Mouse (Mus musculus): ENCODE measurements around the gene Erbb2. TPM values are rescaled to one million over a fixed set of nuclear protein-coding genes. Genes with fewer than 3 reads are reported as not detected.

Erbb2 gene
- total RNA-seq, 2 experiments from 2014 or later, result 3.9 to 5.3 TPM

DNA sequence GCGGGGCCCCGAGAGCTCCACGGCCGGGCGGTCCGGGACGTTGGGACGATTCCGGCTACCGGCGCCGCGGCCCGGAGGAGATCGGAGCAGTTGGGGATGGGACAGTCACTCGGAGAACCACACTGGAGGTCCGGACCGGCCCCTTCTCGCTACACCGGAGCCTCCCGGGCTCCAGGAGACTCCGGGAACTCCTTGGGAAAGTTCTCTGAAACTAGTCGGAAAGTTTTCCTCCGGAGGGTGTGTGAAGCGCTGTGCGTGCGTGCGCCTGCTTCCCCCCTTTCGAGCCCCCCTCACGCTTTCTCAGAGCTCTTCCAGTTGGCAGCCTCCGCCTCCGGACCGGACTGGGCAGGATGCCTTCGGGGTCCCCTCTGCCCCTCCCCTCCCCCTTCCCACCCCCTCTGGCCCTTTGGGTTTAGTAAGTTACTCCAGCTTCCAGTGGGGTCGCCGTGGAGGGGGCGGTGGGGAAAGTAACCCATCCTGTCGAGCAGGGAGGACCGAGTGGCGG lies 579 bp downstream of the Erbb2 start:
- DNase-seq, result no peak

DNA sequence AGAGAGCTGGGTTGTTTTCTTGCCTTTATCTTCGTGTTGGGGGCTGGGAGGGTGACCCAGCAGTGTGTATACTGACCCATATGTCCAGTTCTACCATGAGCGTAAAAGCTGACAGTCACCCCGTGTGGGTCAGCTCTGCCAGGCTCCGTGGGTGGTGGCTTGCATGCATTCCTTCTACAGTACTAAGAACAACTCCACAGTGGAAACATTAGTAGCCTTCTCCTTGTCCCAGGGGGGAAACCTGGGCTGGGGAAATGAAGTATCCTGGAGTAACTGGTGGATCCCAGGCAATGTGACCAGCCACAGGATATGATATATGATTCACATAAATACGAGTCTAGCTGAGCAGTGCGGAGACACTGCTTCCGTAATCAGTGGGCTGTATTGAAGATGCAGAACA lies 1.5 kb downstream of the Erbb2 start:
- intact Hi-C loops (cut with DNase I; ENCODE audit: low total_unique reads), result no loop called here
- DNase-seq, result no peak

More for the DNA sequence above, 579 bp downstream of the Erbb2 start:
- intact Hi-C loops (cut with DNase I; ENCODE audit: low total_unique reads), result no loop called here

DNA sequence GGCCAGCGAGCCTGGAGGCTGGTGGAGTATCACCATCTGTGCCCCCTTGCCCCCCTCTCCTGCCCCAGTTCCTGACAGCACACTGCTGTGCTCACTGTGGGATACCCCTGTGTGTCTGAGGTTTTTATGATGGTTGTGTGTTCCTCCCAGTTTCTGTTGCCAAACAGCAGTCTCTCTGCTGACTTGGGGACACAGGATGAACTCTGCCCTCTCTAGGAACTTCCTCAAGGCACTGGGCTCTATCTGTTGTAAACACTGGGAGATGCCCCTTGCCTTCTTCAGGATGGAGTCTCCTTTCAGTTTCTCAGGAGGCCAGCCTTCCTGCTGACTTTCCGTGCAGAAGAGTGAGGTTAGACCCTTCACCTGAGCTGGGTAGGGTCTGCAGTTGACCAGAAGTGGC lies 1.9 kb downstream of the Erbb2 start:
- DNase-seq, result no peak
- intact Hi-C loops (cut with DNase I; ENCODE audit: low total_unique reads), result no loop called here

DNA sequence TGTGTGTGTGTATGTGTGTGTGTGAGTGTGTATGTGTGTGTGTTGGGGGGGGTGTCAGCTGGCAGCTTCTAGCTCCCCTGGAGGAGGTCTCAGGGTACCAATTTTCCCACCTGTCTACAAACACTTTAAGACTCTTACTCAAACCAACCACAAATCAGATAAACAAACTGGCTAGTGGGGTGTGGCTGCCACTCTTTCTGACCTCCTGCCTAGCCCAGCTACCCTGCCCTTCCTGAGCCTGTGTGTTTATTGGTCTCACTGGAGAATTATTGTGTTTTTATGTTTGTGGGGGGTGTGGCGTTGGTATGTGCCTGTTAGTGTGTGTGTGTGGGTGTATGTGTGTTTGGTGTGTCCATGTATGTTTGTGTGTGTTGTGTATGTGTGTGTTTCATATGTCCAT lies 4.8 kb downstream of the Erbb2 start:
- intact Hi-C loops (cut with DNase I; ENCODE audit: low total_unique reads), result no loop called here

DNA sequence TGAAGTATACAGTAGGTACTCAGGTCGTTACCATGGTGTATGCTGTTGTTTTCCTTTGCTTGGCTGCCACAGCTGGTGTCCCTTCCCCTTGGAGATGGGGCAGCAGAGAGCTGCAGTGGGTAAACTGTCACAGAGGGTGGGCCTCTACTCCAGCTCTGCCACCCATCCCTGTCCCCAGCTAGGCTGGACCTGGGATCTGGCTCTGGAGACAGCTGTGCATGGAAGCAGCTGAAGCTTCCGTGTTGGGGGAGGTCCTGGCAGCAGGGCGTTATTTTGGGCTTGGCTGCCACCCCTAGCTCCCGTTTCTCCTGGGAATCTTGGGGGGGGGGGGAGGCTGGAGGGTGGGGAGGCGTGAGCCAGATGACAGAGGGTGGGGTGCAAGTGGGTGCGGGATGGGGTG lies 6.0 kb downstream of the Erbb2 start:
- intact Hi-C loops (cut with DNase I; ENCODE audit: low total_unique reads), result no loop called here

More for the DNA sequence above, 4.8 kb downstream of the Erbb2 start:
- no peak for DNase-seq

DNA sequence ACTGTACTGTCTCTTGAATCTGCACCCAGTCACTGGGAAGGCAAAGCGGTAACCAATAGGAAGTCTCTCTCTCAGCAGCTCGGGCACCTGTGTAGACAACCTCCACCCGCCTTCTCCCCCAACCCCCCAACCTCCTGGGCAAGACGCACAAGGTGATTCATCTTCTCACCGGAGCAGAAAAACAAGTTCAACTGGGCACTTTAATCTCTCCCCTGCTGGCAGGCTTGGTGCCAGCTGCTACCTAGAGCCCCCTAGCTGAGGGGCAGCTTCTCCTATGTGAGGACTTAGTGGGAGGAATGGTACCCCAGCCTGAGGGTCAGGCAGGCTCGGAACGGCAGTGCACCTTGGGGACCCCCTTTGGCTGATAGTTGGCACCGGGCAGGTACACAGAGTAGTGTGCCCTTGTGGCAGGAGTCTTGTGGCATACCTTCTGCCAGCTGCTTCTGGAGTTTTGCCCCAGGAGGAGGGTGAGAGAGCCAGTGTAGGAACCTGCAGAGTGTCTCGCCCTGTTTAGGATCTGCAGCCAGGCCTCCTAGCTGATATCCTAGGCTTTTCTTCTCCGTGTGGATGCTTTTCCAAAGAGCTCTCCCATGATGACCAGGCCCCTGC lies 6.8 kb downstream of the Erbb2 start:
- DNase-seq, result no peak

More for the DNA sequence above, 6.0 kb downstream of the Erbb2 start:
- no peak for DNase-seq

DNA sequence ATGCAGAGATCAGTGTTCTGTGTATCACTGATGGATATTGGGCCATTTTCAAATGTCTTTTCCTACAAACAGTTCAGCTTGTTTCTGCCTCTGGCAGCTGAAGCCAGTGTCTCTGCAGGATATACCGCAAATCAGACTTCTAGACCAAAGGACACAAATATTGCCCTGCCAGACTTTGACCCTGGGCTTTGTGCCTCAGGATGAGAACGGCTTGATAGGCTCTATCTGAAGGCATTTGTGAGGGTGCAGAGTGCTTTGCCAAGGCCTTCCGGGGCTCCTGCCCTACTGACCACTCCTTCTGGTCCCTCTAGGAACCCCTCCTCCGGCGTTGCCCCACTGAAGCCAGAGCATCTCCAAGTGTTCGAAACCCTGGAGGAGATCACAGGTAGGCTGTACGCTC lies 14.3 kb downstream of the Erbb2 start:
- no peak for DNase-seq
- intact Hi-C loops (cut with DNase I; ENCODE audit: low total_unique reads), result no loop called here

More for the DNA sequence above, 6.8 kb downstream of the Erbb2 start:
- intact Hi-C loops (cut with DNase I; ENCODE audit: low total_unique reads), result no loop called here

DNA sequence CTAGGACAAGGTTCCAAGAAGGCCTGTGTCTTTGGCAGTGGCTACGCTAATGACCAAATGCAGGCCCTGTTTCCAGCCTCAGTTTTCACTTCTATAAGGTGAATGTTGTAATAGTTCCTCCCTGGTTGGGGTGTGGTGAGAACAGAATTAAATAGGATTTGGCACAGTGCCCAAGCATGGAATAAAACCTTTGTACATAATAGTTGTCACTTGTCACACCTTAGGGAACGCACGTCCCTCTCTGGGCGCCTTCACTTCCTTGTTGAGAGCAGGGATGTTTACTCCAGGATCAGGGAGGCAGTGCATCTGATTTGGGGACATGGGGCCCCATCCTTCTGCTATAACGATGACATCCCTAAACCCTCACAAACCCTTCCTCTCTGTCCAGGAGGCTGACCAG lies 16.2 kb downstream of the Erbb2 start:
- intact Hi-C loops (cut with DNase I; ENCODE audit: low total_unique reads), result no loop called here
- DNase-seq, result no peak

DNA sequence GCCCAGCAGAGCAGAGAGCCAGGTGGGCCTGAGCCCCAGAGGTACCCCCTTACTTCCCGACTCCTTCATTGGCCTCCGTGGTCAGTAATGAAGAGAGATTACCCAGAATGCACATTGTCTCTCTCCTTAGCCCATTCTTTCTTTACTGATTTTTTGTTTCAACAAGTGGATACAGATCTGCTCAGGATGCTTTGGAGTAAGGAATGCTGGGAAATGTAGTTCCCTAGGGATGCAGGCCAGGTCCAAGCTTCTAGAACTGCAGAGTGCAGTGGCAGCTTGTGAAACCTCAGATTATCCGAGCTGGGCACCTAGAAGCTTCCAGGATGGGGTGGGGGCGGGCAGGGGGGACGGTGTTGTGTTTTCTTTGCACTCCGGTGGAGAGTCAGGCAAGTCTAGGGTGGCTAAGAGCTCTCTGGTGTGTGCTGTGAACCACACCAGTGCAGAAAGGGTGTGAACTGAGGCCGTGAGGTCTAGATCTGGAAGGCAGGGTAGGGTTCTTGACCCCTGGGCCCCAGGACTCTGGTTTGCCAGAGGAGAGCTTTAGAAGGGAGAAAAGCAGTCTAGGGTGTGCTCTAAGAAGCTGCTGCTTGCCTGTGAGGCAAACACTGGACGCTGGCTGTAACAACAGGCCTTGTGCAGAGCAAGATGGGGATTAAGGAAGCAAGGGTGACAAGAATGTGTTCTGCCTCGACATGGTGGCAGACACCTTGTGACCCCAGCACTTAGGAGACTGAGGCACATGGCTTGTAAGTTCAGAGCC lies 19.7 kb downstream of the Erbb2 start:
- DNase-seq, result no peak
- intact Hi-C loops (cut with DNase I; ENCODE audit: low total_unique reads), result no loop called here

DNA sequence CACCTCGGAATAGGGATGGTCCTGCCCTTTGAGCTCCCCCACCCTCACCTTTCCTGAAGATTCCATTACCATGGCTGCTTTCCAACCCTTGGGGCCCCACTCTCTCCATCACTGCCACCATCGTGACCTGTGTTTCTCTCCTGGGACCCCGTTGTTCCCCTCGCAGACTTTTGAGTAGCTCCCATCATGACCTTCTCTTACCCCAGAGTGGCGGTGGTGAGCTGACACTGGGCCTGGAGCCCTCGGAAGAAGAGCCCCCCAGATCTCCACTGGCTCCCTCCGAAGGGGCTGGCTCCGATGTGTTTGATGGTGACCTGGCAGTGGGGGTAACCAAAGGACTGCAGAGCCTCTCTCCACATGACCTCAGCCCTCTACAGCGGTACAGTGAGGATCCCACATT lies 23.5 kb downstream of the Erbb2 start:
- DNase-seq, result no peak

DNA sequence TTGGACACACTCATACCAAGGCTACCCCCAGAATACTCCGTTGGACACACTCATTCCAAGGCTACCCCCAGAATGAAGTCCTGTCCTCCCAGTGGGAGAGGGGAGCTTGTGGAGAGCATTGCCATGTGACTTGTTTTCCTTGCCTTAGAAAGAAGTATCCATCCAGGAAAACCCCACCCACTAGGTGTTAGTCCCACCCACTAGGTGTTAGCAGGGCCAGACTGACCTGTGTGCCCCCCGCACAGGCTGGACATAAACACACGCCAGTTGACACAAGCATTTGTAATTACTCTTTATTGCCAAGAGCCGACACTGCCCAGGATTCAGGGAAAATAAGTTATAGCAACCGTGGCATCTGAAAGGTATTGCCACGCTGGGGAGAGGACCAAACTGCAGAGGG lies 25.2 kb downstream of the Erbb2 start:
- intact Hi-C loops (cut with DNase I; ENCODE audit: low total_unique reads), result loop anchor here (5.0 kb wide), 1 partner anchor 95 kb away; no protein-coding TSS in a partner anchor

More for the DNA sequence above, 23.5 kb downstream of the Erbb2 start:
- intact Hi-C loops (cut with DNase I; ENCODE audit: low total_unique reads), result loop anchor here (5.0 kb wide), 1 partner anchor 93 kb away; no protein-coding TSS in a partner anchor

DNA sequence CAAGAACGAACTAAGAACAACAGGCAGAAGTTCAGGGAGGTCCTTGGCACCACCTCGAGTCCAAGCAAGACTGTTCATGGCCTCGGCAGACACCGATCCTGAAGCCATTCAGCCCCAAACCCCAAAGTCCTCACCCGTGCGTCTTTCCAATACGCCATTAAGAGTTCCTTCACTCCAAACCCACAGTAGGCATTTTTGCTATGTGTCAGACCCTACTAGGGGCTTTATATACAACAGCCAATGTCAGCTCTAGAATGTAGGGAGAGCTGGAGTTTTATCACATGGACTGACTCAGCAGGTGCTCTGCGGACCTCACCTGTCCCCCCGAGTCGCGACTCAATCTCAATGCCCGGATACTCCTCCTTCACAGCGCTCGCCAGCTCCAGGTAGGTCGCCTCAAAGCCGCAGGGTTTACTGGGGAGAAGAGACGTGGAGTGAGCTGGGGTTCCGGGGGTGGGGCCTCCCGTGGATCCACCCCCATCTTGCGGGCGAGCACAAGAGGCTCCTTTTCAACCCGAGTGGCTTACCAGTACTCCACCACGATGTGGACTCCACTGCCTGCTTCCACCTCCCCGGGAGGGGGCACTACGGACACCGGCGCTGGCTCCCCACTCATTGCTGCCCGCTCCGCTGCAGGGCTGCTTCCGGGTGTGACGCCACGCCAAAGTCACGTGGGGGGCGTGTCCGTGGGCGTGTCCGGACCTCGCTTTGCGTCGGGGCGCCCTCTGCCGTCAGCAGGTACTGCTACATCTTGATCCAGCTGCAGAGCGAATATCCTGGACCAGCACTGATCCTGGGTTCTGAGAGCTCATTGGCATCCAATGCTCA lies 26.3 kb downstream of the Erbb2 start, which contains the start of gene Mien1:
Gene Mien1, minus strand, starts transcription at position 661 of the 828 bp plus-strand sequence.
- DNase-seq, result peak; percentile 94
- intact Hi-C loops (cut with DNase I; ENCODE audit: low total_unique reads), result loop anchor here (5.0 kb wide), 1 partner anchor 96 kb away; no protein-coding TSS in a partner anchor

More for the DNA sequence above, 25.2 kb downstream of the Erbb2 start:
- no peak for DNase-seq

DNA sequence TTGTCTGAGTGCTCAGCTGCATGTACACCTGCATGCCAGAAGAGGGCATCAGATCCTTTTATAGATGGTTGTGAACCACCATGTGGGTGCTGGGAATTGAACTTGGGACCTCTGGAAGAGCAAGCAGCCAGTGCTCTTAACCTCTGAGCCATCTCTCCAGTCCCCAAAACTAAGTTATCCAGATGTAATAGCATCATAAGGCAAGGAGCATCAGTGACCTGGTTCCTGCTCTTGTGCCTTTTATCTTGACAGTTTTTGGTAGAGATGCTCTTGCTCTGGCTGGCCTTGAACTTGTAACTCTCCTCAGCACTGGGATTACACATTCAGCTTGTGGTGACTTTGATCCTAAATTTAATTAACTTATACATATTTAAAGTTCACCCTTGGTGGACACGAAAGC lies 31.4 kb downstream of the Erbb2 start:
- intact Hi-C loops (cut with DNase I; ENCODE audit: low total_unique reads), result no loop called here

DNA sequence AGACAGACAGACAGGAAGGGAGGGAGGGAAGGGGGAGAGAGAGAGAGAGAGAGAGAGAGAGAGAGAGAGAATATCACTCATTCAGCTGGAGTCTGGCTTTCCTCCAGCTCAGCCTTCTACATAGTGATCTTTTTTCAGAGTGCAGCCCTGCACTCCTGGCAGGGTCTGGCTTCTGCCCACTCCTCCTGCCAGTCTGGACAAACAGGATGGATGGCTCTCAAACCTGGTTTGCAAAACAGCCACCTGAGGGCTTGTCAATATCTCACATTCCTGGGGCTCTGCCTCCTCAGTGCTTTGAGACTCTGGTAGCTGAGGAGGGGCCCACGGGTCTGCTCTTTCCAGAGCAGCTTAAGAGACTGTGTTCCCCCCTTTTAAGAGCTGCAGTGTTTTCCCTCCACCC lies 33.0 kb downstream of the Erbb2 start:
- intact Hi-C loops (cut with DNase I; ENCODE audit: low total_unique reads), result no loop called here
- DNase-seq, result no peak

More for the DNA sequence above, 31.4 kb downstream of the Erbb2 start:
- no peak for DNase-seq

DNA sequence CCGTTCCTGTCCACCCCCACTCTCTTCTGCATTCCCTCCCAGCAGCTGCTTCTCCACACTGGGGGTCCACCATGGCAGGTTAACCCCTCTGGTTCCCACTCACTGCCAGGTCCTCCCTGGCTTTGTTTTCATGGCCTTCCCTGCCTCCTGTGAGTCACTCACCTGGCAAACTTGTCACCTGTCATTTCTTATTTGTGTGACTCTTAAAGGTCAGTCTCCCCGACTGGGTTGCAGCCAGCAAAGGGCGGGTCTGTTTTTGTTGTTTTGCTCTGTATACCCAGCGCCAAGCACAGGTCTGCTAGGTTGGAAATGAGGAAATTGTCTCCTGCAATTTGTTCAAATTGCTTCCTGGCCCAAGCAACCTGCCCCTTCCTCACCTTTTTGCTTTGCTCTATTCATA lies 33.4 kb downstream of the Erbb2 start:
- DNase-seq, result no peak
- intact Hi-C loops (cut with DNase I; ENCODE audit: low total_unique reads), result no loop called here

DNA sequence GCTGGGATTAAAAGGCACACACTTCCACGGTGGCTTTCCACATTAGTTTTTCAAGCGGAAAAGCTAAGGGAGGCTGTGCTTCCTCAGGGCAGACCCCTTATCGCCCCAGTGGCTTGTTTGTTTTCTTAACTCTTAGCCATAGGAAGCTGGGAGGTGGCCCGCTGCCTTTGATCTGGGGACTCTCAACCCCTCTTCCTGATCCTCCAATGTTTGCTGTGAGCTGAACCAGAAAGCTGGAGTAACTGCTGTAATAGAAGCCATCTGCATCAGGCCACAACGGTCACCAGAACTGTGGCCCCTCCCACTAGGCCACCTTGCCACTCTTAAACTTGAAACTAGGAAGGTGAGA lies 33.9 kb downstream of the Erbb2 start, which contains the start of gene Grb7:
Gene Grb7, plus strand, starts transcription at position 182 of the 349 bp plus-strand sequence.
- no peak for DNase-seq
- intact Hi-C loops (cut with DNase I; ENCODE audit: low total_unique reads), result no loop called here

DNA sequence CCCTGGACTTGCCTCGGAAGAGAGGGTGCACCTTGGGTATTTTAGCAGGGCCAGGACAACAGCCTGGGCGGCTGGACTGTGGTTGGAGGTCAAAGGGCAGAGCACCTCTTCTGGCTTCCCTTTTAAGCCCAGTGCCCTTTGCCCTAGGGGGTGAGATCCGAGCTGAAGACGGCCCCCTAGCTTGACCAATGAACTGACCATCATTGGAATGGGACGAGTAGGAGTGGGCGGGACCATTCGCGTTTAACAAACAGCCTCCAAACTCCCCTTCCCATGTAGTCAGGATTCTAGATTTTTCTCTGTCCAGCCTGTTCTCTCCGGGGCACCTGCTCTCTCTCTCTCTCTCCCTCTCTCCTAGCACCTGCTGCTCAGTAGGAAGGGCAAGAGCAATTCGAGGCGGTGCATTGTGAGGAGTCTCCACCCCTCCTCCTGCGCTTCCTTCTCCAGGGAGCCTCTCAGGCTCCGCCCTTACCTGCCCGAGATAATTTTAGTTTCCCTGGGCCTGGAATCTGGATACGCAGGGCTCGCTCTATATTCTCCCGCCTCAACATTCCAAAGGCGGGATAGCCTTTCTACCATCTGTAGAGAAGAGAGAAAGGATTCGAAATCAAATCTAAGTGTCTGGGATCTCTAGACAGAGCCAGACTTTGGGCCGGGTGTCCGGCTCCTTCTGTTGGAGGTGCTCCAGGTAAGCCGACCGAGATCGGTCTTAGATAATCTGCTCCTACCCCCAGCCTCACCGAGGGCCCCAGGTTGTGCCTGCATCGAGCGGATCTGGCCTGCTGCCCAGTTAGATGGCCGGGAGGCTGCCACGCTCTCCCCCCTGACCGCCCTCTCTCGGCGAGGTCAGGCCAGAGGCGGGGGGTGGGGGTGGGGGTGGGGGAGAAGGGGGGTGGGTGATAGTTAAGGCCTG lies 34.5 kb downstream of the Erbb2 start:
- intact Hi-C loops (cut with DNase I; ENCODE audit: low total_unique reads), result no loop called here
- DNase-seq, result no peak

DNA sequence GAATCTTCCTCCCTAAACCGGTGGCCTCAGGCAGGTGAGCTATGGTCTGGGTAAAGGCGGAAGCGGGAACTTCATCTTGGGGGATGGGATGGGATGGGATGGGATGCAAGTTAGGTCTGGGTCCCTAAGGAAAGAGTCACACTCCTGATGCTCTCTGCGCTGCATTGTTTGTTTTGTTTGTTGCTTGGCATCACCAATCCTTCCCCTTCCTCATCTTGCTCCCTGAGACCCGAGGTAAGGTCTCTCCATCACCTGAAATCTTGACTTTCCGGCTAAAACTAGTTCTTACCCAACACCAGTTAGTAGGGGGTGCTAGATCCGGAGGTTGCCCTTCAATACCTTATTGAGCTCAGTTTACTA lies 35.2 kb downstream of the Erbb2 start:
- DNase-seq, result no peak
- intact Hi-C loops (cut with DNase I; ENCODE audit: low total_unique reads), result no loop called here
